Mouse (Mus musculus): Measurements from ENCODE around the gene Pycr1. TPM values are rescaled to one million over a fixed set of nuclear protein-coding genes. Genes with fewer than 3 reads are reported as not detected.

The Pycr1 gene
- polyA plus RNA-seq, 1 experiment from 2014 or later = 45.6 TPM

DNA sequence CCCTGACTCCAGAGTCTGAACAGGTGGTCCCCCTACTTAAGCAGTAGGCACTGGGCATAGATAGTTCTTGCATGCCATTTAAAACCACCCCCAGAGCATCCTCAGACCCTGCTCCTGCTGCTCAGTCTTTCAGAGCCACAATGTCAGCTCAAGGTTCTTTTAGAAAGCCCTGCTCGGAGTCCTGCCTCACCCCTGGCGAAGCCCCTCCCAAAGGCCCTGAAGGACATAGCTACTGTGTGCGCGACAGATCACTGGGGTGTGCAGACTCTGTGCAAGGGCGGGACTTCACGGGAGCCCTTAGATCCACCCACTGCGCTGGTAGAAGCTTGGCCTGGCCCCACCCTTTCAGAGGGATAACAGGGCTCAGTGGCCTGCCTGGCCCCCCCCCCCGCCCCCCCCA, 34.3 kb downstream of the Pycr1 start:
- H3K9ac ChIP-seq = peak overlapping the region; percentile 63; the same call in 1 of the 2 replicates
- 47% methylated on average over 7 of the region's 8 CpGs for WGBS
- H3K27me3 ChIP-seq = peaks cover 25% of the 10 kb centered on the region
- H3K4me3 ChIP-seq = no peak overlapping the region
- ATAC-seq (ENCODE audit: low FRiP score, low read depth) = no peak
- H3K9me3 ChIP-seq = no peaks in the 10 kb centered on the region
- peaks cover 79% of the 10 kb centered on the region for H3K36me3 ChIP-seq
- H3K4me1 ChIP-seq = peaks cover 20% of the 10 kb centered on the region
- no peak overlapping the region for H3K27ac ChIP-seq
- peak overlapping the region; percentile 67; the same call in 1 of the 2 replicates for H3K4me2 ChIP-seq (replicated peaks)

DNA sequence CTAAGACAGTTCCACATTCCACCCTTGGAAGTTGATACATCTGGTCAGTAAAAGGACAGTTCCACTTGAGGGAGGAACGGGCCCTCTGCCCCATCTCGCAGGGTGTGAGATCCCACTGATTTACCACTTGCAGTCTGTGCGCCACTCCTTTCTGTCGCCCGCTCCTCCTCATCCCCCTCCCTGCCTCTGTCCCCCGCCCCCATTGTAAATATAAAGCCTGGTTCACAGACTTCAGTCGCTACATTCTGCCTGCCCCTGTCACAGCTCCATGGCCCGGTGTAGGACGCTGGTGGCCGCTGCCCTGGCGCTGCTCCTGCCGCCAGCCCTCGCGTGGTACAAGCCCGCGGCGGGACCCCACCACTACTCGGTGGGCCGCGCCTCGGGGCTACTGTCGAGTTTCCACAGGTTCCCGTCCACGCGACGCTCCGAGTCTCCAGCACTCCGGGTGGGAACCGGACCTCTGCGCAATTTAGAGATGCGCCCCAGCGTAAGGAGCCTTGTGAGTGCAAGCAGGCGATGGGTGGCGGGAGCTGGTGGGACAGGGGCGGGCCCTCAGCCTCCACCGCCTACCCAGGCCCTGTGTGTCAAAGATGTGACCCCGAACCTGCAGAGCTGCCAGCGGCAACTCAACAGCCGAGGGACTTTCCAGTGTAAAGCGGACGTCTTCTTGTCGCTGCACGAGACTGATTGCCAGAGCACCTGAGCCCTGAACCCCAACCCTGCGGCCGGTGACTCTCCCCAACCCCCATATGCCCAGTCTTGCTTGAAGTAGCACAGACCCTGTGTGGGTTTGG, 35.1 kb downstream of the Pycr1 start, which contains the start of gene Npb:
TSS of gene Npb (plus strand) at position 237 of the 794 bp plus-strand sequence.
- no peak for ATAC-seq (ENCODE audit: low FRiP score, low read depth)
- peaks cover 20% of the 10 kb centered on the region for H3K4me1 ChIP-seq
- H3K27me3 ChIP-seq = peaks cover 25% of the 10 kb centered on the region
- peaks cover 79% of the 10 kb centered on the region for H3K36me3 ChIP-seq
- H3K4me3 ChIP-seq = peak within 1 kb of the TSS; percentile 40
- peak within 1 kb of the TSS; percentile 63 for H3K9ac ChIP-seq
- H3K9me3 ChIP-seq = no peaks in the 10 kb centered on the region
- H3K4me2 ChIP-seq (replicated peaks) = peak within 1 kb of the TSS; percentile 67
- WGBS = 4% methylated on average over 45 of the region's 45 CpGs
- H3K27ac ChIP-seq = no peak within 1 kb of the TSS; the same call in 1 of the 2 replicates

- no peak overlapping the region for H3K4me3 ChIP-seq
- H3K4me2 ChIP-seq (replicated peaks) = no peak overlapping the region
- ATAC-seq (ENCODE audit: low FRiP score, low read depth) = no peak
- peaks cover 25% of the 10 kb centered on the region for H3K27me3 ChIP-seq
- no peak overlapping the region for H3K9ac ChIP-seq
- no peaks in the 10 kb centered on the region for H3K9me3 ChIP-seq
- H3K27ac ChIP-seq = no peak overlapping the region; the same call in 1 of the 2 replicates
- WGBS = 83% methylated on average over 4 of the region's 4 CpGs
- H3K4me1 ChIP-seq = peaks cover 20% of the 10 kb centered on the region
- H3K36me3 ChIP-seq = peaks cover 79% of the 10 kb centered on the region
These were observed 36.8 kb downstream of the Pycr1 start for GRCm38 (mm10) chr11:120606764-120607163.

- Histone ChIP-seq H3K27ac (no peak overlapping the region), H3K4me1 (peaks cover 20% of the 10 kb centered on the region), H3K9me3 (no peaks in the 10 kb centered on the region), H3K27me3 (peaks cover 25% of the 10 kb centered on the region), H3K4me2 (replicated peaks) (no peak overlapping the region), H3K4me3 (no peak overlapping the region), H3K36me3 (peaks cover 78% of the 10 kb centered on the region), H3K9ac (no peak overlapping the region)
- 88% methylated on average over 7 of the region's 7 CpGs for WGBS
- ATAC-seq (ENCODE audit: low FRiP score, low read depth) = no peak
These were observed 37.9 kb downstream of the Pycr1 start for GRCm38 (mm10) chr11:120605667-120606066.

DNA sequence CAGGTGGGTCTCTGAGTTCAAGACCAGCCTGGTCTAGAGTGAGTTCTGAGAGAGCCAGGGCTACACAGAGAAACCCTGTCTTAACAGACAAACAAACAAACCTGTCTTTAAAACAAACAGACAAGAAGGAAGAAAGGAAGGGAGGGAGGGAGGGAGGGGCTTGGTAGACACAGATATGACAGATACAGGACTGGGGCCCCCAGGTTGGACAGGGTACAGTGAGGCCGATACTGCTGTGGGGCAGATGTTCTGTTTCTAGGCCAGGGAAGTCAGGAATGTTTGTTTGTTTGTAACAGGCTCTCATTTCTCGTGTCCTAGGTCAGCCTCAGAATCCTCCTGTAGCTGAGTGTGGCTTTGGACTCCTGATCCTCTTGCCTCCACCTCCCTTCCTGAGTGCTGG, 40.0 kb downstream of the Pycr1 start:
- Histone ChIP-seq H3K27me3 (peaks cover 12% of the 10 kb centered on the region), H3K27ac (no peak overlapping the region), H3K4me1 (peaks cover 26% of the 10 kb centered on the region), H3K4me2 (replicated peaks) (no peak overlapping the region), H3K9ac (no peak overlapping the region), H3K36me3 (peaks cover 74% of the 10 kb centered on the region), H3K9me3 (no peaks in the 10 kb centered on the region), H3K4me3 (no peak overlapping the region)
- ATAC-seq (ENCODE audit: low FRiP score, low read depth) = no peak
- 84% methylated on average over 2 of the region's 2 CpGs for WGBS

DNA sequence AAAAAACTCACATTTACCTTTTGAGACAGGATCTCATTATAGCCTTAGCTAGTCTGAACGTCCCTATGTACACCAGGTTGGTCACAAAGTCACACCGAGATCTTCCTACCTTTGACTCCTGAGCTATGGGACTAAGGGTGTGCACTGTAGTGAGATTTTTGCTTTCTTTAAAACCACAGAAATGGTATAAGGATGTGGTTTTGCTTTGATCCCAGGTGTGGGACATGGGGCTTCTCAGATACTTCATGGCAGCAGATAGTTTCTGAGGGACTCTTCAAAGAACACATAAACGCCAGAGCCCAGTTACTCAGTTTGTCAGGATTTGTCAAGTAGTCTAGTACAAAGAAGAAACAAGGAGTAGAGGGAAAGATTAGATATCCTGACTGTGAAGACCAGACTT, 42.9 kb downstream of the Pycr1 start:
- no peak overlapping the region for H3K4me2 ChIP-seq (replicated peaks)
- no peak overlapping the region for H3K9ac ChIP-seq
- H3K4me3 ChIP-seq = no peak overlapping the region
- H3K36me3 ChIP-seq = peaks cover 71% of the 10 kb centered on the region
- no peaks in the 10 kb centered on the region for H3K27me3 ChIP-seq
- no peak for ATAC-seq (ENCODE audit: low FRiP score, low read depth)
- no peak overlapping the region for H3K27ac ChIP-seq
- peaks cover 28% of the 10 kb centered on the region for H3K4me1 ChIP-seq
- no peaks in the 10 kb centered on the region for H3K9me3 ChIP-seq
- 94% methylated on average over 3 of the region's 3 CpGs for WGBS

DNA sequence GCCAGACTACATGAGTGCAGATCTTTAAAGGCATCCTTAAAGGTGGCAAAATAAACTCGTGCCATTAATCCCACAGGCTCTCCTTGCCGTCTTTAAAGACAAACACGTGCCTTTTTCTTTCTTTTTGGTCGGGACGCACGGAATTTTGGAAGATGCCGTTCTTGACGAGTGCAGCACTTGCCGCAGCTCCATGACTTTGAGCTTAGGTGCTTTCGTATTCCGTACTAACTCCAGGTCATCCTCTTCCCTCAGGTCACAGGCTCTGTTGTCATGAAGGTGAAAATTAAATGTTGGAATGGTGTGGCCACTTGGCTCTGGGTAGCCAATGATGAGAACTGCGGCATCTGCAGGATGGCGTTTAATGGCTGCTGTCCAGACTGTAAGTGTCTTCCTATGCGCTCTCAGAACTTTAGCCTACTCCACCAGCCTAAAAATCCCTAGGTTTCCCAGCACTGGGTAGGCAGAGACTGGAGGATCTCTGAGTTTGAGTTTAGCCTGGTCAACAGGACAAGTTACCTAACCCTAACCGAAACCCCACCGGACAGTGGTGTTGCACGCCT, 44.5 kb downstream of the Pycr1 start:
- peak overlapping the region; percentile 92 for H3K4me3 ChIP-seq
- WGBS = 42% methylated on average over 17 of the region's 17 CpGs
- peak overlapping the region; percentile 76 for H3K9ac ChIP-seq
- H3K4me1 ChIP-seq = peaks cover 28% of the 10 kb centered on the region
- peak overlapping the region; percentile 93 for H3K4me2 ChIP-seq (replicated peaks)
- no peaks in the 10 kb centered on the region for H3K27me3 ChIP-seq
- H3K36me3 ChIP-seq = peaks cover 70% of the 10 kb centered on the region
- H3K9me3 ChIP-seq = no peaks in the 10 kb centered on the region
- H3K27ac ChIP-seq = peak overlapping the region; percentile 87; the same call in 1 of the 2 replicates
- ATAC-seq (ENCODE audit: low FRiP score, low read depth) = no peak

DNA sequence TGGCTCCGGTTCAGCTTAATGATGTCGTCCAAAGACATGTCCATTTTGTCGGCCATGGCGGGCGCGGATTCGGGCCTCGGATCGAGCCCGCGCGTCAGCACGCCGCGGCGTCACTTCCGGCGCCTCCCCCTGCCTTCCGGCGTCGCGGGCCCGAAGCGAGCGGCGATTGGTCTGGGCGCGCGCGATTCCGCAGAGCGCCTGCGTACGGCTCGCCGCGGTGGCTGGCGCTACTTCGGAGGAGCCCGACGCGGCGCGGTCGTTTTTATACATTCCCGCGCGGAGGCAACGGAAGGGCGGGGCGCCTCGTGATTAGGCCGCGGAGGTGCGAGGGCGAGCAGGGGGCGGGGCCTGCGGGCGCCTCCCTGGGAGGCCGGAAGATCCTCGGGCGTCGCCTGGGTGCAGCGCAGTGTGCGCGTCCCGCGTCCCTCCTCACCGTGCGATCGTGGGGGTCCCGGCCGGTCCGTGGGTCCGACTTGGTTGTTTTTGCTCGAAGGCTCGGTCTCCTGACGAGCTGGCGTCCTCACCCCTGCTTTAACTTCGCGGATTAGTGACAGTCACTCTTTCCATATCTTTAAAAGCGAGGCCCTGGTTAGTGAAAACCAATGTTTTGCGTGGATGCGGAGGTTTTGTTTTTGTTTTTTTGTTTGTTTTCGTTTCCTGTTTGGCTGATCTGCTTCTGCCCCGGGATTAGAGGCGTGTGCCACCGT, 45.1 kb downstream of the Pycr1 start, which contains the start of the genes Alyref and Anapc11:
TSS of gene Alyref (minus strand) at position 83 of the 707 bp plus-strand sequence.
TSS of gene Anapc11 (plus strand) at position 139 of the 707 bp plus-strand sequence.
- under 1% methylated on average over 85 of the region's 88 CpGs for WGBS

GRCm38 (mm10) chr11:120597240-120598235, 46.0 kb downstream of the Pycr1 start:
- H3K36me3 ChIP-seq = peaks cover 70% of the 10 kb centered on the region

More for the DNA sequence above, 45.1 kb downstream of the Pycr1 start, which contains the start of the genes Alyref and Anapc11:
- peaks cover 70% of the 10 kb centered on the region for H3K36me3 ChIP-seq
- peak within 1 kb of the TSS; percentile 93 for H3K27ac ChIP-seq
- H3K9me3 ChIP-seq = no peaks in the 10 kb centered on the region
- H3K4me1 ChIP-seq = peaks cover 28% of the 10 kb centered on the region
- H3K9ac ChIP-seq = peak within 1 kb of the TSS; percentile 99
- H3K4me3 ChIP-seq = peak within 1 kb of the TSS; percentile 92
- H3K27me3 ChIP-seq = no peaks in the 10 kb centered on the region
- ATAC-seq (ENCODE audit: low FRiP score, low read depth) = peak; percentile 98
- peak within 1 kb of the TSS; percentile 93 for H3K4me2 ChIP-seq (replicated peaks)

DNA sequence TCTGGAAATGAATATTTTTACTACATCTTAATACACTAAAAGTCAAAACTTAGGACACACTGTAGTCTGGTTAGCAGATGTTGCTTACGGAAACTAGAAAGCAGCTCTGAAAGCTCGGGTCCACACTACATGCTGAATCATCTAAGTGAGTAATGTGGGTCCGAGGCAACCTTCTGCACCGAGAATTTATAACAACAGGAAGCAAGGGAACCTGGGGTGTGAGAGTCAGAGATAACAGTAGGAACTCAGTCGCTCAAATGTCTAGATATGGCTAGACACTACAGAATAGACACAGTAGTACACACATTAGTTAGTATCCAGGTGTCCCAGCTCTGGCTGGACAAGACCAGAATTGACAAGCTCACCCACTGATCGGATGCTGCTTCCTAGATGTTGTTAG, 55.0 kb downstream of the Pycr1 start:
- Histone ChIP-seq H3K9ac (no peak overlapping the region), H3K27me3 (no peaks in the 10 kb centered on the region), H3K9me3 (peaks cover 6% of the 10 kb centered on the region; the same call in 1 of the 2 replicates), H3K4me3 (no peak overlapping the region), H3K4me2 (replicated peaks) (no peak overlapping the region), H3K36me3 (peaks cover 95% of the 10 kb centered on the region), H3K27ac (no peak overlapping the region), H3K4me1 (no peaks in the 10 kb centered on the region)
- 95% methylated on average over 6 of the region's 6 CpGs for WGBS
- no peak for ATAC-seq (ENCODE audit: low FRiP score, low read depth)

More at GRCm38 (mm10) chr11:120597240-120598235, 46.0 kb downstream of the Pycr1 start:
- Histone ChIP-seq H3K27me3 (no peaks in the 10 kb centered on the region), H3K4me2 (replicated peaks) (peak overlapping the region; percentile 93), H3K4me3 (peak overlapping the region; percentile 92), H3K9ac (peak overlapping the region; percentile 99), H3K27ac (peak overlapping the region; percentile 93), H3K9me3 (no peaks in the 10 kb centered on the region), H3K4me1 (peaks cover 28% of the 10 kb centered on the region)
- ATAC-seq (ENCODE audit: low FRiP score, low read depth) = peak; percentile 49
- WGBS = 4% methylated on average over 90 of the region's 99 CpGs

Data from limb, embryonic 13.5 days (tissue).